Mouse (Mus musculus) intestine, embryonic 16.5 days (tissue): ENCODE measurements at regions not wholly inside any gene's neighbourhood (a gene's known extent, or its start where the extent isn't known, plus 50 kb on each side); places are given as distances from the start of the nearest gene placed in this dataset.

Source experiments
- ATAC-seq: fragments of 200-750 bp; cut with Nextera tagmentation; 2 replicates; pipeline ENCODE4 v1.8.0; 2017; ENCODE audit warnings: moderate TSS enrichment, moderate library complexity
- H3K27ac ChIP-seq: fragments of 300-500 bp; sonication (generic); 2 replicates; pipeline ENCODE4 v1.5.1; 2014; ENCODE audit warnings: mild to moderate bottlenecking, low read length
- H3K27me3 ChIP-seq: fragments of 300-500 bp; sonication (generic); replicated peaks from 2 replicates; pipeline ENCODE4 v1.6.1; 2014; ENCODE audit warnings: low read length, control low read depth, mixed read lengths; ENCODE audit not compliant: control insufficient read depth, insufficient read depth
- H3K36me3 ChIP-seq: fragments of 300-500 bp; sonication (generic); 2 replicates; pipeline ENCODE4 v1.6.1; 2014; ENCODE audit warnings: low read length, control low read depth; ENCODE audit not compliant: control insufficient read depth, insufficient read depth
- H3K4me1 ChIP-seq: fragments of 300-500 bp; sonication (generic); 2 replicates; pipeline ENCODE4 v1.6.1; 2014; ENCODE audit warnings: low read length, control low read depth, mixed read lengths; ENCODE audit not compliant: control insufficient read depth, insufficient read depth
- H3K4me2 ChIP-seq: fragments of 300-500 bp; sonication (generic); 2 replicates; pipeline ENCODE4 v1.6.1; 2014; ENCODE audit warnings: low read depth, low read length, control low read depth
- H3K4me3 ChIP-seq: fragments of 300-500 bp; sonication (generic); 2 replicates; pipeline ENCODE4 v1.5.1; 2014; ENCODE audit warnings: mild to moderate bottlenecking, low read length
- H3K9ac ChIP-seq: fragments of 300-500 bp; sonication (generic); 2 replicates; pipeline ENCODE4 v1.6.1; 2014; ENCODE audit warnings: low read depth, low read length
- H3K9me3 ChIP-seq: fragments of 300-500 bp; sonication (generic); 2 replicates; pipeline ENCODE4 v1.6.1; 2016; ENCODE audit warnings: low read length, control low read depth; ENCODE audit not compliant: control insufficient read depth
- WGBS: fragments of 180-500 bp; shearing (Covaris S2); extraction: QIAGEN DNeasy Blood & Tissue Kit; methylation state at CpG from one replicate; pipeline ENCODE4 v1.1.7; 2014; 5-methylcytosine and 5-hydroxymethylcytosine counted together

DNA sequence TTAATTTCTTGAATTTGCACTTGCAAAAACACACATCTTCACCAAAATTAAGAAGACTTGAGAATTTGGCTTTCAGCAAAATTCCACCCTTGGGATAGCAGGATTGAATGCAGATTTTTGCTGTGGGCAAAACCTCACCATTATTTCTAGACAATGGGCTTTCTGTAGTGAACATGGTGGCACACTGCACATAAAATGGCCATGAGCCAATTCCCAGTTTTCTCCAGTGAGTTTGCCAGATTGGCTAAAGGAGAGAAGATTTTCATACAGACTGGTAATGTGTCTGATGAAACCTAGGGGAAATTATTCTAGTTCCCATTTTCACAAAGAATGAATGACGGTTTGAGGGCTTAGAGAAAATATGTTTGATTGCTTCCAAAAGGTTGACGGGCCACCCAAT, 2640.1 kb upstream of the Gm7489 start:
- H3K4me3 ChIP-seq, result no peak overlapping the region
- no peaks in the 10 kb centered on the region for H3K27me3 ChIP-seq
- H3K4me2 ChIP-seq, result no peak overlapping the region
- H3K36me3 ChIP-seq, result no peaks in the 10 kb centered on the region
- H3K27ac ChIP-seq, result no peak overlapping the region
- no peaks in the 10 kb centered on the region for H3K4me1 ChIP-seq
- ATAC-seq, result no peak
- no peaks in the 10 kb centered on the region for H3K9me3 ChIP-seq
- no peak overlapping the region for H3K9ac ChIP-seq
- WGBS, result 90% methylated on average over 2 of the region's 2 CpGs

DNA sequence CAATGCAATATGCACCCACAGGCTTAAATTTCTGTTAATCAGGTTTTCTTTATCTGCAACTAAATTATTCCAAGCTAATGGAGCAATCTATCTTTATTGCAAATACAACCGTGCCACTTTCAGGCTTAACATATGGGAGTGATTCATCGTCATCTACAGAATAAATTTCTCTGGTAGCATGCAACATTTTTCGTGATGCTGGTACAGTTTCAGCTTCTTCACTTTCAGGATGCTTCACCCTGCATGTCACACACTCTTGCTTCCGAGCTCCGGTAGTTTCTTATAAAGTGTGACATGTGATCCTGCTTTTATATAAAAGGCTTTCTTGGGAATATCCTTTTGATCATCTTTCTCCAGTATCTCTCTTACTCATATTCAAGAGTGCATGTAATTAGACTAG, 2637.4 kb upstream of the Gm7489 start:
- H3K4me2 ChIP-seq, result no peak overlapping the region
- H3K9ac ChIP-seq, result no peak overlapping the region
- no peaks in the 10 kb centered on the region for H3K4me1 ChIP-seq
- WGBS, result 85% methylated on average over 5 of the region's 5 CpGs
- no peak for ATAC-seq
- H3K9me3 ChIP-seq, result no peaks in the 10 kb centered on the region
- no peaks in the 10 kb centered on the region for H3K36me3 ChIP-seq
- H3K4me3 ChIP-seq, result no peak overlapping the region
- H3K27ac ChIP-seq, result no peak overlapping the region
- H3K27me3 ChIP-seq, result no peaks in the 10 kb centered on the region

DNA sequence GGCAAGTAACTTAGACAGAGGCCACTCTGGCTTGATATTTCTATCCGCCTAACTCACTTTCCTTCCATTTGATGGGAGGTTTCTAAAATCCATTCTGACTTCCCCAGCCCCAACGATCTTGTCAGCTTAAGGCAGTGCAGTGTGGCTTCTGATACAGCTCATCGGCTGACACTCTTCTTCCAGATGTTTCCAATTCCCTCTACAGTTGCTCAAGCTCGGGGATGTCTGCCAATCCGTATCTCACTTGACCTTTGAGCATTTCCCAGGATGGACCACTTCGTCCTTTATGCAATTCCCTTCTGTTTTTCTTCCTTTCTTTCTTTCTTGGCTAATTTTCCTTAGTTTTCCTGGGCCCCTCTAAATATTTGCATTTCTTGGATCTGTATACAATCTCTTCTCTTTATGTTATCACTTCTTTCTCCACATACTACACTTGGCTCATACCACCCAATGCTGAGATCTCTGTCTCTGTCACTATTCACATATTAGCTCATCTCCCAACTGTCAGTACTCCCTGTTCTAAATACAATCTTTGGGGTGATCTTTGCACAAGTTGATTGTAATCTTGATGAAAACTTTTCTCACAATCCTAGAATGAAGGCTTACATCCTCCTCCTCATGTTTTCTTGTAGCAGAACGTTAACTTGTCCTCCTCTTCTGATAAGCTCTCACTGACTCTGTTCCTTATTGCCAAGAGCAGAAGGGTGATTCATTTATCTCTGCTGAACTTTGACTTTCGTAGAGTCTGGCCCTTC, 2636.5 kb upstream of the Gm7489 start:
- WGBS, result 69% methylated on average over 8 of the region's 8 CpGs
- no peaks in the 10 kb centered on the region for H3K4me1 ChIP-seq
- no peak overlapping the region for H3K4me2 ChIP-seq
- H3K9ac ChIP-seq, result no peak overlapping the region
- H3K9me3 ChIP-seq, result no peaks in the 10 kb centered on the region
- H3K36me3 ChIP-seq, result no peaks in the 10 kb centered on the region
- H3K27ac ChIP-seq, result no peak overlapping the region
- no peak for ATAC-seq
- H3K4me3 ChIP-seq, result no peak overlapping the region
- no peaks in the 10 kb centered on the region for H3K27me3 ChIP-seq

DNA sequence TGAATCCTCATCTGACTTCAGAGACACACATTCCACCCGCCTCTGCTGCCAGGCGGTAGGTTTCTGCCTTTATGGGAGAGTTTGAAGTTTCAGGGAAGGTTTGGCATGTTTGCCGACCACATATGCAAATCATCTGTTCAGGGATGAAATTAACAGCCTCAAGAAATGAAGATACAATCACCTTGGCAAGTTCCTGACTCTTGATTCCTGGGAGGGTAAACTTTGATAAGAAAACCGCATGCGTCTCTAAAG, 2636.0 kb upstream of the Gm7489 start:
- ATAC-seq, result no peak
- H3K4me1 ChIP-seq, result no peaks in the 10 kb centered on the region
- H3K9me3 ChIP-seq, result no peaks in the 10 kb centered on the region
- no peak overlapping the region for H3K4me2 ChIP-seq
- no peaks in the 10 kb centered on the region for H3K36me3 ChIP-seq
- WGBS, result 85% methylated on average over 5 of the region's 5 CpGs
- H3K27me3 ChIP-seq, result no peaks in the 10 kb centered on the region
- no peak overlapping the region for H3K4me3 ChIP-seq
- H3K9ac ChIP-seq, result no peak overlapping the region
- no peak overlapping the region for H3K27ac ChIP-seq

DNA sequence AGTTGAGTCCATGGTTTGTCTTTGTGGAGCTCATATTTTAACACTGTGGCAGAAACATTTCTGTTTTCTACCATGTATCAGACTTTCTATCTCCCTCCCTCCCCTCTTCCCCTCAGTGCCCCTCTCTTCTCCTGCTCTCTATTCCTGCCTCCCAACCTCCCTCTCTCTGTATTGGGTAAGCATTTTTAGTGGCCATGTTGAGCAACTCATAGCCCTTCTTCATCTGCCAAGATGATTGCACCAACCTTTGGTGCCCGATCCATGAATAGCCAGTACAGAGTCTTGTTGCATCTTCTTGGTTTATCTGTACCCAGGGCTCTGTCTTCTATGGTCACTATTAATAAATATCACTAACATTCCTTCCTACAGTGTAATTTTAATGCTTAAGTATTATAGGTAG, 2630.6 kb upstream of the Gm7489 start:
- H3K4me1 ChIP-seq, result no peaks in the 10 kb centered on the region
- 100% methylated on average over 1 of the region's 1 CpGs for WGBS
- H3K4me3 ChIP-seq, result no peak overlapping the region
- H3K9ac ChIP-seq, result no peak overlapping the region
- H3K27me3 ChIP-seq, result no peaks in the 10 kb centered on the region
- no peaks in the 10 kb centered on the region for H3K36me3 ChIP-seq
- no peak for ATAC-seq
- H3K27ac ChIP-seq, result no peak overlapping the region
- H3K4me2 ChIP-seq, result no peak overlapping the region
- no peaks in the 10 kb centered on the region for H3K9me3 ChIP-seq

DNA sequence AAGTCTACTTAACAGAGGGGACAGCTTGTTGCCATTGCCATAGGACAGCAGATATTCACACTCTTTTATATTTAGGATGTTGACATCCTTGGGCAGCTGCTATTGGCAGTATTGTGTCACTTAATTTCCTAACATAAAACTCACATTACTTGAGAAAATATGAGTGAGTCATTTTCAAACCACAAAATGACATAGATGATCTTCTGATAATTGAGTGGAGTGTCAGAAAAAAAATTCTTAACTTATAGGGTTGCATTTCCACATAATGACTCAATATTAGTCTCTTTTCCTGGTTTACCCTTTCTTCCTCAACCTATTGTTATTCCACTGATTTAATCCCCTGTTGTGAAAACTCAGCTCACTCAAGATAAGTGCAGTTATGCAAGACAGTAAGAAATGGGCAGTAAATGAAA, 2629.5 kb upstream of the Gm7489 start:
- Histone ChIP-seq H3K9ac (no peak overlapping the region), H3K4me2 (no peak overlapping the region), H3K4me1 (no peaks in the 10 kb centered on the region), H3K27me3 (no peaks in the 10 kb centered on the region), H3K4me3 (no peak overlapping the region), H3K9me3 (no peaks in the 10 kb centered on the region), H3K36me3 (no peaks in the 10 kb centered on the region), H3K27ac (no peak overlapping the region)
- ATAC-seq, result no peak

DNA sequence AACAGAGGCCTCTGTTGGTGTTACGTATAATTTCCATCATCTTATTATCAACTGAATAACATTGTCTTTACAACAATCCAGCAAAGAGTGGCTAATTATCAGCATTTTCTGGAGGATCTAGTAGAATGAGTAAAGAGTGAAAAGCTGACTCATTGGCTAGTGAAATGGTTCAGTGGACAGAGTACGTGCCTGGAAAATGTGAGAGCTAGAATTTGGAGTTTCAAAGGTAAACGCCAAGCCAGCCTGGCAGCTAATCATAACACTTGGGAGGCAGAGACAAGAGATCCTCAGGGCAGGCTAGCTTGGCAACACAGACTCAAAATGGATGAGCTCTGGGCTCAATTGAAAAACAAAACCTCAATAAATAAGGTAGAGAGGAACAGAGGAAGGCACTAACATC, 2628.0 kb upstream of the Gm7489 start:
- 62% methylated on average over 3 of the region's 3 CpGs for WGBS
- H3K4me3 ChIP-seq, result no peak overlapping the region
- no peak overlapping the region for H3K27ac ChIP-seq
- no peaks in the 10 kb centered on the region for H3K4me1 ChIP-seq
- no peak for ATAC-seq
- H3K36me3 ChIP-seq, result no peaks in the 10 kb centered on the region
- no peak overlapping the region for H3K9ac ChIP-seq
- no peak overlapping the region for H3K4me2 ChIP-seq
- no peaks in the 10 kb centered on the region for H3K27me3 ChIP-seq
- no peaks in the 10 kb centered on the region for H3K9me3 ChIP-seq

DNA sequence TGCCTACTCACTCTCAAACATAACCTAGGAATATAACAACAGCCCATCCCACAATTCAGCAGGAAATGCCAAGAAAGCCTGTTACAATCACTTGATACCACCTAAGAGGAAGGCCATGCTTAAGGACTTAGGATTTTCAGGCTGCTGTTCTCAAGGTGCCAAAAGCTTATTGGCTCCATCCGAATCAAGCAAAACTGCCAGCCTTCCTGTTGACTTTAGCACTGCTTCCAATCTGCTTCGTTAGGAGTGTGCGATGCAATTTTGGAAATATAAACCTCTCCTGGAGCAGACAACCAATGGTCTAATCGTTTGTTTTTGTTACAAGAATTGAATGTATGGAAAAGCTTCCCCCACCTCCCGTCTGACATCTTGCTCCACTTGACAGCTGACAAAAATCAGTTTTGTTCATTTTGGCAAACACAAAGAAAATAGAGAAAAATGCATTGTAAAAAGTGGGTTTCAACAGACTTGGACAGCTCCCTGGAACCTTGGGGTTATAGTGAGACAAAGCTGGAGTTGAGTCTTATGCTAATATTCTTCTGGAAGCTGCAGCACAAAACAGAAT, 2620.0 kb upstream of the Gm7489 start:
- no peak overlapping the region for H3K4me2 ChIP-seq
- WGBS, result 65% methylated on average over 5 of the region's 5 CpGs
- H3K9ac ChIP-seq, result no peak overlapping the region
- ATAC-seq, result no peak
- H3K36me3 ChIP-seq, result no peaks in the 10 kb centered on the region
- H3K4me1 ChIP-seq, result no peaks in the 10 kb centered on the region
- H3K27ac ChIP-seq, result no peak overlapping the region
- no peaks in the 10 kb centered on the region for H3K27me3 ChIP-seq
- H3K9me3 ChIP-seq, result no peaks in the 10 kb centered on the region
- no peak overlapping the region for H3K4me3 ChIP-seq

DNA sequence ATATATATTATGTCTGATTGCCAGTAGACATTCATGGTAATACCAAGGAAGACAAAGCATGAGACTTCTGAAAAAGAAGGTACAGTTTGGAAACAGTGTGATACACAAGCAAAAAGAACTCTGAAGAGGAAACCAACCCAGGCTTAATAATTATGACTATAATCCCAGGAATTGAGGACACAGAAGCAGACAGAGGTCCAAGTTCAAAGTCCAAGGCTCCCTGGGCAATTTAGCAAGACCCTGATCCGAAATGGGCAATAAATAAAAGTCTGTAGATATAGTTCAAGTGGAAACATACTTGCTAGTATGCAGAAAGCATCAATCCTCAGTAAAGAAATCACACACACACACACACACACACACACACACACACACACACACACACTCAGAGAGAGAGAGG, 2618.7 kb upstream of the Gm7489 start:
- H3K4me1 ChIP-seq, result no peaks in the 10 kb centered on the region
- H3K36me3 ChIP-seq, result no peaks in the 10 kb centered on the region
- 50% methylated on average over 1 of the region's 1 CpGs for WGBS
- H3K9ac ChIP-seq, result no peak overlapping the region
- ATAC-seq, result no peak
- no peaks in the 10 kb centered on the region for H3K9me3 ChIP-seq
- no peak overlapping the region for H3K4me2 ChIP-seq
- H3K4me3 ChIP-seq, result no peak overlapping the region
- H3K27ac ChIP-seq, result no peak overlapping the region
- no peaks in the 10 kb centered on the region for H3K27me3 ChIP-seq

DNA sequence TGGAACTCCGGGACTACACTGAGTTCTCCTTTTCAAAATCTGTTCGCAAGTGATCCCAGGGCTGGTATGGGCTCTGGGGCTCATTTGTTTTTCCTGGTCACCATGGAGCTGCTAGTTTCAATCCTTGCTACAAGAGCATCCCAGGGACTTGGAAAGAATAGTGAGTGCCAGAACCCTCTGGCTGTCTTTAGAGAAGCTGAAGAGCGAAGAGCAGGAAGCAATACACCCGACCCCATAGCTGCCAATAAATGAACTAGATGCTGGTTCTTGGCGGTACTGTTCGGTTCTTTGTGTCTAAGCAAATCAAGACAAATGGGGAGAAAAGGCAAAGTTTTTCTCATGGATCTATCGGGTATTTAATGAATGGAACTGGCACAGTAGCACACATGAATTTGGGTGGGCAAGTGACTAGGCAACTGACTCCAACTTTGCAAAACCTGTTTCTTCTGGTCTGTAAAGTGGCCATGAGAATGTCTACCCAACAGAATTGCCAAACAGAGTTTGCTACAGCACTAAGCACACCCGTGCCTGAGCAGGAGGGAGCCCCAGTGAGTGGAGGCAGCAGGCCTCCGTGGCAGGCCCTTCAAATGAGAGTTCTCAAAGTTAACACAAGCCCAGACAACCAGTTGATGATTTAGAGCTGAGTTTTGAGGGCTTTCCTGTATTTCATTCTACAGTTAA, 2612.9 kb upstream of the Gm7489 start:
- Histone ChIP-seq H3K4me1 (no peaks in the 10 kb centered on the region), H3K27me3 (no peaks in the 10 kb centered on the region), H3K36me3 (no peaks in the 10 kb centered on the region), H3K4me3 (no peak overlapping the region), H3K27ac (no peak overlapping the region), H3K9me3 (no peaks in the 10 kb centered on the region), H3K4me2 (no peak overlapping the region), H3K9ac (no peak overlapping the region)
- 81% methylated on average over 9 of the region's 9 CpGs for WGBS
- ATAC-seq, result no peak
